Mouse (Mus musculus) CH12.LX (cell line): ENCODE data around the gene Sec24c.

Experiments
- CHD2 ChIP-seq: IDR thresholded peaks from 2 replicates; pipeline ENCODE4 v1.6.1; 2011; ENCODE audit warnings: low read length, improper control_type of control experiment
- CTCF ChIP-seq, 2 experiments: IDR thresholded peaks in 1 of 2; conservative IDR thresholded peaks in 1 of 2; 2 replicates each; pipeline ENCODE4 v1.5.1; 2011 to 2012; ENCODE audit warnings: low read depth in 2 of 2, low read length in 2 of 2, improper control_type of control experiment in 1 of 2, inconsistent platforms in 1 of 2, mild to moderate bottlenecking in 1 of 2, moderate library complexity in 1 of 2
- EP300 ChIP-seq: IDR thresholded peaks from 2 replicates; pipeline ENCODE4 v1.6.1; 2011; ENCODE audit warnings: low read length, improper control_type of control experiment
- JUND ChIP-seq: conservative IDR thresholded peaks from 2 replicates; pipeline ENCODE4 v1.6.1; 2011; ENCODE audit warnings: low read depth, low read length, improper control_type of control experiment
- MAFK ChIP-seq: IDR thresholded peaks from 2 replicates; pipeline ENCODE4 v1.6.1; 2011; ENCODE audit warnings: low read length, improper control_type of control experiment; ENCODE audit not compliant: insufficient replicate concordance
- MYC ChIP-seq: IDR thresholded peaks from 2 replicates; pipeline ENCODE4 v1.6.1; 2011; ENCODE audit warnings: low read depth, mild to moderate bottlenecking, improper control_type of control experiment, low read length
- USF2 ChIP-seq: conservative IDR thresholded peaks from 2 replicates; pipeline ENCODE4 v1.6.1; 2011; ENCODE audit warnings: low read depth, low read length, improper control_type of control experiment
- ZMIZ1 ChIP-seq: IDR thresholded peaks from 2 replicates; pipeline ENCODE4 v1.6.1; 2012; ENCODE audit warnings: low read depth, mild to moderate bottlenecking, inconsistent platforms, low read length, improper control_type of control experiment

DNA sequence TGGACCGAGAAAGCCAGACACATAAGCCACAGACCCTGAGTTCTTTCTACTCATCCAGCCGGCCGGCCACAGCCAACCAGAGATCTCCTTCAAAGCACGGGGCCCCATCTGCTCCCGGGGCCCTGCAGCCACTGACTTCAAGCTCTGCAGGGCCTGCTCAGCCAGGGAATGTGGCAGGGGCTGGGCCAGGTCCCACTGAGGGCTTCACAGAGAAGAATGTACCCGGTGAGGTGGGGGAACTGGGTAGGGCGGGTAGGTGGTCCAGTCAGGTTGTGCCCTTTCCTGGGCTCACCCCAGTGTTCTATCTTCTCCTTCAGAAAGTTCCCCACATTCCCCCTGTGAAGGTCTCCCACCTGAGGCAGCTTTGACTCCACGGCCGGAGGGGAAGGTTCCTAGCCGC is 44.3 kb downstream of the Sec24c start:
- TF ChIP-seq MAFK = no peak
- no peak for TF ChIP-seq MYC
- TF ChIP-seq CTCF (conservative IDR thresholded peaks at IDR 0.05 in 1 of 2, IDR thresholded peaks at IDR 0.05 in 1 of 2; ENCODE audit: low read depth in 2 of 2, low read length in 2 of 2) = no peak
- TF ChIP-seq CHD2 = no peak
- no peak for TF ChIP-seq EP300
- no peak for TF ChIP-seq JUND
- TF ChIP-seq USF2 = no peak
- TF ChIP-seq ZMIZ1 = no peak
